Mouse (Mus musculus) kidney, postnatal 0 days (tissue): ENCODE data around the gene Arpp19. TPM values are rescaled to one million over a fixed set of nuclear protein-coding genes. Genes with fewer than 3 reads are reported as not detected.

ENCODE experiments used
- ATAC-seq: fragments of 200-750 bp; cut with Nextera tagmentation; replicated peaks from 2 replicates; pipeline ENCODE4 v1.8.0; 2017; ENCODE audit warnings: low read depth, moderate number of reproducible peaks, moderate TSS enrichment, moderate library complexity; ENCODE audit not compliant: low FRiP score
- DNase-seq: peaks from one replicate; pipeline ENCODE4 v3.0.0-alpha.2; 2016; ENCODE audit warnings: low spot score
- H3K27ac ChIP-seq: fragments of 300-500 bp; sonication (generic); 2 replicates; pipeline ENCODE4 v1.5.1; 2014; ENCODE audit warnings: mild to moderate bottlenecking
- H3K27me3 ChIP-seq: fragments of 300-500 bp; sonication (generic); 2 replicates; pipeline ENCODE4 v1.6.1; 2014; ENCODE audit warnings: low read length, mixed read lengths; ENCODE audit not compliant: insufficient read depth
- H3K36me3 ChIP-seq: fragments of 300-500 bp; sonication (generic); 2 replicates; pipeline ENCODE4 v1.6.1; 2014; ENCODE audit warnings: low read length, mixed read lengths; ENCODE audit not compliant: insufficient read depth
- H3K4me1 ChIP-seq: fragments of 300-500 bp; sonication (generic); replicated peaks from 2 replicates; pipeline ENCODE4 v1.6.1; 2014; ENCODE audit warnings: antibody characterized with exemption, low read length, mixed read lengths; ENCODE audit not compliant: insufficient read depth
- H3K4me2 ChIP-seq: fragments of 300-500 bp; sonication (generic); 2 replicates; pipeline ENCODE4 v1.6.1; 2014; ENCODE audit warnings: mild to moderate bottlenecking, low read length, moderate library complexity, mixed read lengths
- H3K4me3 ChIP-seq: fragments of 300-500 bp; sonication (generic); replicated peaks from 2 replicates; pipeline ENCODE4 v1.5.1; 2014; ENCODE audit warnings: low read depth, low read length
- H3K9ac ChIP-seq: fragments of 300-500 bp; sonication (generic); 2 replicates; pipeline ENCODE4 v1.6.1; 2014; ENCODE audit warnings: low read depth, low read length
- H3K9me3 ChIP-seq: fragments of 300-500 bp; sonication (generic); replicated peaks from 2 replicates; pipeline ENCODE4 v1.6.1; 2016; ENCODE audit warnings: low read length, inconsistent platforms, mixed read lengths
- CTCF ChIP-seq: IDR thresholded peaks from 2 replicates; pipeline ENCODE4 v1.5.1; 2016; ENCODE audit warnings: antibody characterized with exemption, low read depth, mild to moderate bottlenecking, moderate library complexity
- WGBS: fragments of 180-500 bp; shearing (Covaris S2); extraction: QIAGEN DNeasy Blood & Tissue Kit; methylation state at CpG from one replicate; pipeline ENCODE4 v1.1.7; 2014; 5-methylcytosine and 5-hydroxymethylcytosine counted together
- polyA plus RNA-seq: library from polyadenylated mRNA; unstranded; fragments of >200 nt; fragmentation: Nextera tagmentation; extraction: Ambion mirVana; gene quantifications from 2 replicates; pipeline ENCODE4 v1.2.1, GENCODE M21; 2015

Gene Arpp19
- polyA plus RNA-seq, 1 experiment from 2014 or later, result 366 TPM

DNA sequence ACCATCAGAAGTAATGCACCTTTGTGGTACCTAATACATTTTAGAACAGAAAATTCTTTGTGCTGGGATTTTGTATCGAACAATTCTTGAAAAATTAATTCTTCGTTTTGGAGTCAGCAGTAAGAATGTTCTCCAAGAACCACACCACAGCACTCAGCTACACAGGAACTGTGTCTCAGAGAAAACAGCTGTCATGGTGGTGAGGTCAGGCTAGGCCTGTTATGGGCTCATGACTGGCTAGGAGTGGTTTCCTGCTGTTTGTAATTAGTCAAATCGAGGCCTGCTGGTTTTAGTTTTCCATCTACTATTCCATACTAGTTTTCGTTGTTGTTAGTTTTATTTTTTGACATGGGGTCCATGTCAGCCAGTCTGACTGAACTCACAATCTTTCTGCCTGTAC is 16.9 kb upstream of the Arpp19 start:
- ATAC-seq (no peak), DNase-seq (no peak)
- Histone ChIP-seq H3K9ac (no peak overlapping the region), H3K9me3 (no peaks in the 10 kb centered on the region), H3K4me2 (no peak overlapping the region), H3K4me1 (no peaks in the 10 kb centered on the region), H3K27me3 (no peaks in the 10 kb centered on the region), H3K27ac (no peak overlapping the region), H3K4me3 (no peak overlapping the region), H3K36me3 (peaks cover 14% of the 10 kb centered on the region; the same call in 1 of the 2 replicates)
- WGBS, result 83% methylated on average over 4 of the region's 4 CpGs
- TF ChIP-seq CTCF, result no peak

DNA sequence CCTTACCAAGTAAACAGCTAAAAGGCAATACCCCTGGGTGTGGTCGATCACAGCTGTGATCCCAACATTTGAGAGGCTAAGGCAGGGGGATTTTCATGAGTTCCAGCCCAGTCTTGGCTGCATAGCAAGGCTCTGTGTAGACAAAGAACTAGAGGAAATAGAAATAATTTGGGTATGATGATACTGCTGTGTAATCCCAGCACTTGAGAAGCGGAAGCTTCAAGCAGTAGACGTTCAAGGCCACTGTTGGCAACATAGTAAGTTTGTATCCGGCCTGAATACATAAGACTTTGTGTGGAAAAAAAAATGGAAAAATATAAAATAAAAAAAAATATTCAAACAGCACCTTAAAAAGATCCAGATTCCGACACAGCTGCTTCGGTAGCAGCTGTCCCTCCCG is 14.9 kb upstream of the Arpp19 start:
- H3K9ac ChIP-seq, result no peak overlapping the region
- no peaks in the 10 kb centered on the region for H3K27me3 ChIP-seq
- no peak for DNase-seq
- H3K4me3 ChIP-seq, result no peak overlapping the region
- ATAC-seq, result no peak
- 96% methylated on average over 7 of the region's 7 CpGs for WGBS
- no peak overlapping the region for H3K27ac ChIP-seq
- no peaks in the 10 kb centered on the region for H3K9me3 ChIP-seq
- H3K4me1 ChIP-seq, result no peaks in the 10 kb centered on the region
- H3K4me2 ChIP-seq, result no peak overlapping the region
- TF ChIP-seq CTCF, result no peak
- peaks cover 11% of the 10 kb centered on the region; the same call in 1 of the 2 replicates for H3K36me3 ChIP-seq

DNA sequence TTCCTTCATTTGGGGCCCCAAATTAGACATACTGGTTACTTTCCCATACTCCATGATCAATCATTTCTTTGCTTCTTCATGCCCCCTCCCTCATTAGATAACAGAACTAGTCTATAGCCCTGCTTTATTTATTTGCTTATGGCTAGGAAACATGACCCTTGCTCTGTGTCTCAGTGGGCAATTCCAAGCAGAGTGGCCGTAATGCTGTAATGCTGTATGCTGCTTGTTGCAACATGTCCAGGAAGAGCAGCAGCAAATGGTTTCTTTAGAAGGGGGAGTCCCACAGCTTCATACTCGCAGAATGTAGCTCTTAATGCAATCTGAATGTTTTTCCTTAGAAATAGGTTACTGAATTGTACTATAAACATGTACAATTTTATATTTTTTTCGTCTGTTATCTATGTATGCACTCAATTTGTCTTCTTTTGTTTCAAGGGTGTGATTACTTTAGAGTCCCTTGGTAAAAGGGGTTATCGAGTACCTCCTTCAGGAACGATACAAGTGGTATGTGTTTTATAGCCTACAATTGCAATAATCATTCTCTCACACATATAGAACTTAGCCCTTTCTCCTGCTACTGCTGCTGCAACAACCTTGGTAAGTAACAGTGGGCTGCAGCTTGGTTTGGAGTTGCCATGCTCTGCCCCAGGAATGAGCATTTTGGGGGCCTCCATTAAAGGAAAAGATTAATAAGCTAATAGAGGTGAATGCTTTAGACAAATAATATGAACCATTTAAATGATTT is 14.1 kb upstream of the Arpp19 start:
- DNase-seq (no peak), ATAC-seq (no peak)
- no peak for TF ChIP-seq CTCF
- no peaks in the 10 kb centered on the region for H3K27me3 ChIP-seq
- H3K4me1 ChIP-seq, result no peaks in the 10 kb centered on the region
- 66% methylated on average over 5 of the region's 5 CpGs for WGBS
- no peak overlapping the region for H3K4me2 ChIP-seq
- H3K4me3 ChIP-seq, result no peak overlapping the region
- H3K36me3 ChIP-seq, result peaks cover 13% of the 10 kb centered on the region; the same call in 1 of the 2 replicates
- no peak overlapping the region for H3K27ac ChIP-seq
- no peak overlapping the region for H3K9ac ChIP-seq
- H3K9me3 ChIP-seq, result no peaks in the 10 kb centered on the region

DNA sequence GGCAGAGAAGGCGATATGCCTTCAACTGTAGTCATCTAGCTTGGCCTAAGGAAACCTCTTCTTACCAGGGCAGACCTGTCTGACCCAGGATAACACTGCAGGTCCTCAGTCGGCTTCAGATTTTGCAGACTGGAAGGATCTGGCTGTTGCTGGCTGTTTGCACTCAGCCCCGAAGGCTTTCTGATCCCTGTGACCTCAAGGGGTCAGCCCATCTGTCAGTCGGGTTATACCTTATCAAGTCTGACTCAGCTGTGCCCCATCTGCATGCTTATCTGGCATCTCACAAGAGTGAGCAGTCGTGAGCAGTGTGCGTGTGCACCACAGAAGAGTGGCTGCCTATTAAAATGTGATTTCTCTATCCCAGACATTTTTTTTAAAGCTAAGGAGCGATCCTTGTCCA is 13.3 kb upstream of the Arpp19 start:
- ATAC-seq (no peak), DNase-seq (no peak)
- Histone ChIP-seq H3K27ac (no peak overlapping the region), H3K4me3 (no peak overlapping the region), H3K4me2 (no peak overlapping the region), H3K36me3 (peaks cover 8% of the 10 kb centered on the region; the same call in 1 of the 2 replicates), H3K9ac (no peak overlapping the region), H3K27me3 (no peaks in the 10 kb centered on the region), H3K9me3 (no peaks in the 10 kb centered on the region), H3K4me1 (no peaks in the 10 kb centered on the region)
- TF ChIP-seq CTCF, result no peak
- WGBS, result 58% methylated on average over 7 of the region's 7 CpGs

DNA sequence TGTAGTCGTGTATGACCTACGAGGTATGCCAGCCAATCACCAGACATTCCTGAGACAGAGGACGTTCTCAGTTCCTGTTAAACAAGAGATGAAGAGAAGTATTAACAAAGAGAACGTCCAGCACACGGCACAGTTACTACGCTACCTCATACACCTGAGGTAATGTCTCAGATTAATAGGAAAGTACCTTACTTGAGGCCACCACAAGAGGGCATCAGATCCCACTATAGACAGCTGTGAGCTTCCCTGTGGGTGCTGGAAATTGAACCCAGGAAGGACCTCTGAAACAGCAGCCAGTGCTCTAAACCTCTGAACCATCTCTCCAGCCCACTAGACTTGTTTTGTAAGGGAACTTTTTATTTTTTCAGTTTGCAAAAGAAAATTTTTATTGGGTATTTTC is 11.7 kb upstream of the Arpp19 start:
- Histone ChIP-seq H3K9me3 (no peaks in the 10 kb centered on the region), H3K27me3 (no peaks in the 10 kb centered on the region), H3K9ac (no peak overlapping the region), H3K4me3 (no peak overlapping the region), H3K4me1 (no peaks in the 10 kb centered on the region), H3K36me3 (peaks cover 3% of the 10 kb centered on the region; the same call in 1 of the 2 replicates), H3K27ac (no peak overlapping the region), H3K4me2 (no peak overlapping the region)
- 79% methylated on average over 6 of the region's 6 CpGs for WGBS
- TF ChIP-seq CTCF, result peak; percentile 53
- no peak for DNase-seq
- no peak for ATAC-seq

DNA sequence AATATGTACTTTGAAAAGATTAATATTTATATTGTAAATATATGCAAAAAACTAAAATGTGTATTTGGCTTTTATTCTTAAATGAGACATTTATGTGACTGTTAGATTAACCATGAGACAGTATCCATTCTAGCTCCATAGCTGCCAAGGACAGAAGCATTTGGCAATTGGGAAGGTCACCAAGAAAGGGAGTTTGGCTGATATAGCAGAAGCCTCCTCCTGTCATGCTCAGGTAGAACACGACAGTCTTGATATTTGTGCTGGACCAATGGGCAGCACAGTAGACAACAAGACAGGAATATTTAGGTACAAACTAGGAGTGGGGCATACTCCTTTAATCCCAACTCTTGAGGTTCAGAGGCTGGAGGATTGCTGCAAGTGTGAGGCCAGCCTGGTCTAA is 5.0 kb upstream of the Arpp19 start:
- no peak overlapping the region for H3K27ac ChIP-seq
- no peak overlapping the region for H3K9ac ChIP-seq
- H3K4me1 ChIP-seq, result no peaks in the 10 kb centered on the region
- TF ChIP-seq CTCF, result no peak
- WGBS, result 87% methylated on average over 1 of the region's 1 CpGs
- H3K27me3 ChIP-seq, result no peaks in the 10 kb centered on the region
- peaks cover 7% of the 10 kb centered on the region for H3K36me3 ChIP-seq
- DNase-seq (no peak), ATAC-seq (no peak)
- H3K4me3 ChIP-seq, result no peak overlapping the region
- no peaks in the 10 kb centered on the region for H3K9me3 ChIP-seq
- H3K4me2 ChIP-seq, result no peak overlapping the region
